9 mouse cellular contexts compared by ENCODE assay signal in the genomic region with DNA sequence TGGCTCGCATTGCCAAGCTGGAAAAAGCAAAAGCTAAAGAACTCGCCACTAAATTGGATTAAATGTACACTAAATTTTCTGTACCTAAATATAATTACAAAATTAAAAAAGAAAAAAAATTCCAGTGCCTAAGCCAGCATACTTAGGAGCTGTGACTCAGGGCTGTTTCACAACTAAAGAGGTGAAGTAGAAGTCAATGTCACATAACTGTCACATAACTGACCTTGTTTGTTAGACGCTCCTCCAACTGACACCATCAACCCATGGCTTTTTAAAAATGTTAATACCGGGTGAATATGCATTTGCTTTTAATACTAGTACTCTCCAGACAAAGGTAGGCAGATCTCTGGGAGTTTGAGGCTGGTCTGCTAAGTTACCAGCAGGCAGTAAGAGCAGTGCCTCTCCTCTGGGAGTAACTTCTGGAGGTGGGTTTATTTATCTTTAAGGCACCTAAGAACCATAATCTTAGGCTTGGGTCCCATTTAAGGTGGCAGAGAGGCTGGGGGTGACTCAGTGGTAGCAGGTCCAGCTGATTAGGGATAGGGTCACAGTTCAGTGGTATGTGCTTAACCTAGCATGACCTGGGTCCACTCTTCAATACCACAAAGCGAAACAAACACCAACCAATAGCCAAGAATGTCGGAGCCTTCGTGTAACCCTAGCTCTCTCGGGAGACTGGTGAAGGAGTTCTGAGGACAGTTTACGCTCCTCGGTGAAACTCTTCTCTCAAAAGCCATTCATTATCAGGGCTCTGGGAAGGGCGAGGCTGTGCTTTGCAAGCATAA. TPM values are rescaled to one million over a fixed set of nuclear protein-coding genes. Genes with fewer than 3 reads are reported as not detected.
A peak's percentile ranks its signal among the peaks of the same experiment; 100 is the strongest.
DNase-seq lines count a peak whose midpoint lies in the region; ATAC-seq and TF ChIP-seq lines count a peak whose summit lies in the region.
"Had no signal": no experiment of that assay in that cellular context is flagged by ENCODE, and none has a peak within 500 bp of the region (broad histone marks: within the 10 kb centered on the region; RNA-seq: fewer than 3 reads in every experiment).

No protein-coding gene starts in this region.

- peak overlapping the region; percentile 91 for H3K9ac ChIP-seq in heart, postnatal 0 days (replicated peaks; ENCODE audit: low read depth, low read length)
- peak overlapping the region; percentile 96 for H3K9ac ChIP-seq in liver, postnatal 0 days (replicated peaks)

- TF ChIP-seq POLR2A in cerebellum, adult 2 months (IDR thresholded peaks at IDR 0.05; ENCODE audit: borderline replicate concordance, insufficient read depth, low read length) = no peak

- H3K9me3 ChIP-seq in E14TG2a.4 (ENCODE audit: low read length) = no peaks in the 10 kb centered on the region
- H3K9me3 ChIP-seq in heart, postnatal 0 days (replicated peaks; ENCODE audit: control insufficient read depth, low read length) = no peaks in the 10 kb centered on the region
- no peaks in the 10 kb centered on the region for H3K9me3 ChIP-seq in liver, postnatal 0 days (ENCODE audit: low read length)

- peaks cover 5% of the 10 kb centered on the region for H3K4me1 ChIP-seq in cerebellum, adult 2 months (ENCODE audit: control insufficient read depth, insufficient read depth, low read length)
- H3K4me1 ChIP-seq in E14TG2a.4 (replicated peaks; ENCODE audit: low read depth, low read length) = peaks cover 41% of the 10 kb centered on the region
- H3K4me1 ChIP-seq in heart, postnatal 0 days (ENCODE audit: control insufficient read depth, insufficient read depth) = peaks cover 21% of the 10 kb centered on the region
- H3K4me1 ChIP-seq in liver, postnatal 0 days (ENCODE audit: insufficient read depth) = peaks cover 12% of the 10 kb centered on the region

- peak overlapping the region; percentile 82 for H3K4me2 ChIP-seq in heart, postnatal 0 days (ENCODE audit: low read depth, low read length)
- H3K4me2 ChIP-seq in liver, postnatal 0 days (ENCODE audit: low read depth, low read length) = peak overlapping the region; percentile 82

- H3K36me3 ChIP-seq in E14TG2a.4 (ENCODE audit: insufficient read depth, low read length) = peaks cover 17% of the 10 kb centered on the region
- peaks cover 7% of the 10 kb centered on the region for H3K36me3 ChIP-seq in heart, postnatal 0 days (replicated peaks; ENCODE audit: control insufficient read depth, insufficient read depth, low read length)
- peaks cover 8% of the 10 kb centered on the region for H3K36me3 ChIP-seq in liver, postnatal 0 days (replicated peaks; ENCODE audit: insufficient read depth, low read length)

- ATAC-seq in heart, postnatal 0 days (ENCODE audit: insufficient read depth, low read depth) = no peak
- no peak for ATAC-seq in liver, postnatal 0 days
- no peak; the same call in 1 of the 2 replicates for ATAC-seq in granulocyte monocyte progenitor cell, adult 5-6 weeks (replicated peaks; ENCODE audit: poor library complexity, severe bottlenecking)

- DNase-seq in cerebellum, adult 2 months = no peak
- no peak for DNase-seq in cerebellum, postnatal 36 days
- DNase-seq in heart, postnatal 0 days (ENCODE audit: low spot score) = peak; percentile 27
- DNase-seq in liver, postnatal 0 days = no peak
- no peak for DNase-seq in urinary bladder, adult 18-20 months (ENCODE audit: low spot score in 2 of 2)
- no peak for DNase-seq in right cerebral cortex, adult 18-20 months
- DNase-seq: cerebellum, adult 8-10 months had no signal

- no peak for TF ChIP-seq EP300 in heart, postnatal 0 days (IDR thresholded peaks at IDR 0.05; ENCODE audit: low read depth)
- TF ChIP-seq EP300 in liver, postnatal 0 days (IDR thresholded peaks at IDR 0.05; ENCODE audit: low read depth) = no peak

- H3K4me3 ChIP-seq in cerebellum, adult 2 months (replicated peaks; ENCODE audit: insufficient read depth, low read depth, low read length) = peak overlapping the region; percentile 24
- peak overlapping the region; percentile 99 for H3K4me3 ChIP-seq in E14TG2a.4 (replicated peaks; ENCODE audit: low read length)
- H3K4me3 ChIP-seq in heart, postnatal 0 days (ENCODE audit: low read depth, low read length) = peak overlapping the region; percentile 85
- peak overlapping the region; percentile 93 for H3K4me3 ChIP-seq in liver, postnatal 0 days (ENCODE audit: low read depth, low read length)

- H3K27ac ChIP-seq in cerebellum, adult 2 months (ENCODE audit: insufficient read depth, low read length) = no peak overlapping the region
- H3K27ac ChIP-seq in heart, postnatal 0 days (ENCODE audit: low read depth) = peak overlapping the region; percentile 46; the same call in 1 of the 2 replicates
- peak overlapping the region; percentile 58 for H3K27ac ChIP-seq in liver, postnatal 0 days (ENCODE audit: low read depth)

- no peaks in the 10 kb centered on the region for H3K27me3 ChIP-seq in cerebellum, adult 2 months (ENCODE audit: control insufficient read depth, insufficient read depth, low read length)
- no peaks in the 10 kb centered on the region for H3K27me3 ChIP-seq in E14TG2a.4 (ENCODE audit: insufficient read depth, low read length)
- no peaks in the 10 kb centered on the region for H3K27me3 ChIP-seq in heart, postnatal 0 days (ENCODE audit: control insufficient read depth, insufficient read depth, low read length)
- no peaks in the 10 kb centered on the region for H3K27me3 ChIP-seq in liver, postnatal 0 days (ENCODE audit: insufficient read depth, low read length)

- WGBS in cerebellum, adult 2 months = 63% methylated on average over 11 of the region's 11 CpGs
- 57% methylated on average over 11 of the region's 11 CpGs for WGBS in heart, postnatal 0 days
- 49% methylated on average over 11 of the region's 11 CpGs for WGBS in liver, postnatal 0 days (ENCODE audit: insufficient replicate concordance)

- TF ChIP-seq CTCF in cerebellum, adult 2 months (IDR thresholded peaks at IDR 0.05; ENCODE audit: borderline replicate concordance, insufficient read depth, low read depth, low read length) = no peak
- TF ChIP-seq CTCF in E14TG2a.4 (conservative IDR thresholded peaks at IDR 0.05; ENCODE audit: low read length) = no peak
- TF ChIP-seq CTCF in heart, postnatal 0 days (IDR thresholded peaks at IDR 0.05; ENCODE audit: low read depth) = no peak
- TF ChIP-seq CTCF in liver, postnatal 0 days (IDR thresholded peaks at IDR 0.05; ENCODE audit: low read depth) = no peak

RNA-seq across cellular contexts. Expression of a gene that starts 1.5 kb away (rescaled TPM):
- 155 and 163 TPM in 2 replicates for polyA plus RNA-seq in cerebellum, adult 2 months (2012; rRNA removed)
- total RNA-seq in heart, postnatal 0 days (2014; rRNA removed; ENCODE audit: low replicate concordance) = 620 and 677 TPM in 2 replicates
- polyA plus RNA-seq in heart, postnatal 0 days (2015; fragmentation: Nextera tagmentation; extraction: Ambion mirVana) = 290 and 300 TPM in 2 replicates
- polyA plus RNA-seq in liver, postnatal 0 days (2015; fragmentation: Nextera tagmentation; extraction: Ambion mirVana) = 65.6 and 66.1 TPM in 2 replicates
- 49.5 and 54.4 TPM in 2 replicates for total RNA-seq in granulocyte monocyte progenitor cell, adult 5-6 weeks (2014; fragmentation: Nextera tagmentation)
- total RNA-seq in granulocyte monocyte progenitor cell, adult 5-6 weeks (2017) = 46.6 and 57.4 TPM in 2 replicates

RNA-seq across cellular contexts. Expression of a gene that starts 1.5 kb away (rescaled TPM):
- polyA plus RNA-seq in cerebellum, adult 2 months (2012; rRNA removed) = 58.2 and 58.4 TPM in 2 replicates
- total RNA-seq in heart, postnatal 0 days (2014; rRNA removed; ENCODE audit: low replicate concordance) = 41.6 and 80.6 TPM in 2 replicates
- 84.0 and 92.2 TPM in 2 replicates for polyA plus RNA-seq in heart, postnatal 0 days (2015; fragmentation: Nextera tagmentation; extraction: Ambion mirVana)
- polyA plus RNA-seq in liver, postnatal 0 days (2015; fragmentation: Nextera tagmentation; extraction: Ambion mirVana) = 36.5 and 39.4 TPM in 2 replicates
- total RNA-seq in granulocyte monocyte progenitor cell, adult 5-6 weeks (2014; fragmentation: Nextera tagmentation) = 45.7 and 48.0 TPM in 2 replicates
- total RNA-seq in granulocyte monocyte progenitor cell, adult 5-6 weeks (2017) = 46.1 and 72.3 TPM in 2 replicates

RNA-seq across cellular contexts. Expression of a gene that starts 20.6 kb away (rescaled TPM):
- polyA plus RNA-seq in cerebellum, adult 2 months (2012; rRNA removed) = 154 and 166 TPM in 2 replicates
- 96.3 and 112 TPM in 2 replicates for total RNA-seq in heart, postnatal 0 days (2014; rRNA removed; ENCODE audit: low replicate concordance)
- 117 and 121 TPM in 2 replicates for polyA plus RNA-seq in heart, postnatal 0 days (2015; fragmentation: Nextera tagmentation; extraction: Ambion mirVana)
- polyA plus RNA-seq in liver, postnatal 0 days (2015; fragmentation: Nextera tagmentation; extraction: Ambion mirVana) = 50.6 and 52.1 TPM in 2 replicates
- 57.6 and 75.3 TPM in 2 replicates for total RNA-seq in granulocyte monocyte progenitor cell, adult 5-6 weeks (2014; fragmentation: Nextera tagmentation)
- total RNA-seq in granulocyte monocyte progenitor cell, adult 5-6 weeks (2017) = 55.6 and 74.5 TPM in 2 replicates

RNA-seq across cellular contexts. Expression of a gene that starts 26.4 kb away (rescaled TPM):
- 0.36 and 1.1 TPM in 2 replicates for polyA plus RNA-seq in cerebellum, adult 2 months (2012; rRNA removed)
- total RNA-seq in heart, postnatal 0 days (2014; rRNA removed; ENCODE audit: low replicate concordance) = not detected in 2 replicates
- polyA plus RNA-seq in heart, postnatal 0 days (2015; fragmentation: Nextera tagmentation; extraction: Ambion mirVana) = 0.25 TPM in 1 of 2 replicates, not detected in the other
- 0.31 TPM in 1 of 2 replicates, not detected in the other for polyA plus RNA-seq in liver, postnatal 0 days (2015; fragmentation: Nextera tagmentation; extraction: Ambion mirVana)
- total RNA-seq in granulocyte monocyte progenitor cell, adult 5-6 weeks (2014; fragmentation: Nextera tagmentation) = not detected in 2 replicates
- total RNA-seq in granulocyte monocyte progenitor cell, adult 5-6 weeks (2017) = not detected in 2 replicates

RNA-seq across cellular contexts. Expression of a gene that starts 39.5 kb away (rescaled TPM):
- polyA plus RNA-seq in cerebellum, adult 2 months (2012; rRNA removed) = 12.1 and 12.5 TPM in 2 replicates
- total RNA-seq in heart, postnatal 0 days (2014; rRNA removed; ENCODE audit: low replicate concordance) = 43.4 and 59.1 TPM in 2 replicates
- 27.7 and 28.7 TPM in 2 replicates for polyA plus RNA-seq in heart, postnatal 0 days (2015; fragmentation: Nextera tagmentation; extraction: Ambion mirVana)
- polyA plus RNA-seq in liver, postnatal 0 days (2015; fragmentation: Nextera tagmentation; extraction: Ambion mirVana) = 3.5 and 4.5 TPM in 2 replicates
- not detected in 2 replicates for total RNA-seq in granulocyte monocyte progenitor cell, adult 5-6 weeks (2014; fragmentation: Nextera tagmentation)
- total RNA-seq in granulocyte monocyte progenitor cell, adult 5-6 weeks (2017) = 0.13 and 0.62 TPM in 2 replicates

Comparison
In these comparisons a context has a peak if more than half of its experiments do, and no peak if none do; other contexts are left out.
1. H3K4me3 ChIP-seq: peak in every context shown above with its lines; median percentile 99 in E14TG2a.4; 93 in liver, postnatal 0 days; 85 in heart, postnatal 0 days; 24 in cerebellum, adult 2 months.